Mouse (Mus musculus): ENCODE measurements at regions not wholly inside any gene's neighbourhood (a gene's known extent, or its start where the extent isn't known, plus 50 kb on each side); places are given as distances from the start of the nearest gene placed in this dataset.

DNA sequence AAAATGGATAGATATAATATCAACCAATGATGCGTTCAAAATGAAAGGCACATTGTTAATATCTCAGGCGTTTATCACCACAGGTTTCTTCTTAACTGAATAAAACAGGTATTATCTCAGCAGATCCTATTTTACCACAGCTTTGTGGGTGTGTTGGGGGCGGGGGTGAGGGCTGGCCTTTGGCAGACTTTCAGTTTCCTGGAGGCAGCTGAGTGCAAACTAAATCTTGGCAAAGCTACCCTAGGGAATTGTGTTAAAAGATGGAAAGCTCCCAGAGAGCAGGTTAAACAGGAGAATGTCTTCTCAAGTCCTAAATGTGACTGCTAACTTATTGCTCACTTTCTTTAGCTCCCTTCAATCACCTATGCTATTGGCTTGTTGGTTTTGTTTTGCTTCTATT is 223.8 kb downstream of the Kdm4c start:
- DNase-seq (ENCODE audit: extremely low read depth, low read depth), result no peak

DNA sequence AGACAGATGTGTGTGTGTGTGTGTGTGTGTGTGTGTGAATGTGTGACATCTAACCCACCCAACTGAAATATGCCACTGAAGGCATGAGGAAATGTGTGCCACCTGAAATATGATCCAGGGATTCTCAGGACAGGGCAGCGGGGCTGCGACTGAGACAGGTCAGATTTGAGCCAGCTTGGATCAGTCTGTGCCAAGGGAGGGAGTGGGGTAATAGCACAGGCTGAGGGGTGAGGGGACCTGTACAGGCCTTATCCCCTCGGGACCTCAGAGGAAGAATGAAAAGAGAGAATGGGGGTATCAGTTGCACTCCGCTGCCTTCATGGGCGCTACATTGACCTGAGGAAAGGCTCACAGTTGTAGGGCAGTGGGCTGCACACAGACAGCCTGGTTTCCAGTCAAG is 270.2 kb downstream of the Kdm4c start:
- no peak for DNase-seq (ENCODE audit: extremely low read depth, low read depth)

DNA sequence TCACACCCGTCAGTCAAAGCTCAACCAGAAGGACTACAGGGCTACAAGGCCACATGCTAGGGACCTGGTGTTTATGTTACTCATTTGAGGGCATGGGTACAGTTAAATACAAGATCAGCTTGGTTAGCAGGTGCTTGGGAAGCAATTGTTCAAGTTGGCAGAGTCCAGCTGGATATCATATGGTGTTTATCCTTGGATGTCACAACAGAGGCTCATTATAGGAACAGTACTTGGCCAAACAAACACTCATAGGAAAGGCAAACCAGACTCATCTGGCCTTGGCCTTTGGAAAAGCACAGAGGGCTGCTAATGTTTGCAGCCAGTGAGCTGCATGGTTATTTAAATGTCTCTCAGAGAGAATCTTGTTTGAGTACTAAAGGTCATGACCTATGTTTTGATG is 311.6 kb downstream of the Kdm4c start:
- DNase-seq (ENCODE audit: extremely low read depth, low read depth), result no peak

GRCm38 (mm10) chr4:74563565-74563964 is 321.3 kb downstream of the Kdm4c start:
- DNase-seq (ENCODE audit: extremely low read depth, low read depth), result peak; percentile 20

DNA sequence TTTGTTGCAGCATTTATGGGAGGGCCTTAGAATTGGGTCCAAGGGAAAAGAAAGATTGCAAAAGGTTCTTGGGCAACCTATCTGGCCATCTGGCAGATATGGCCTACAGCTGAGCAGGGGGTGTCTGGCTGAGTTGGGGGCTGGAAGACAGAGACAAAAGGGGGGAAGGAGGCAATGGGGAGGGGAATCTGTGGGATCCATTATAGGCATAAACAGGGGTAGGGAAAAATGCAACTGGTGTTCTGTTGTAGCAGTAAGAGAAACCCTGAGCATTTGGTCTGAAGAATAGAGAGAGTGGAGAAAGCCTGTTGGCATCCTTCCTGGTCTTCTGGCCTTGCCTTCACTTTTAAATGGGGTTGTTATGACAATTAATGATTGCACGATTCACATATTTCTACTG is 344.1 kb downstream of the Kdm4c start:
- no peak for DNase-seq (ENCODE audit: extremely low read depth, low read depth)

- no peak for DNase-seq (ENCODE audit: extremely low read depth, low read depth)
Measured at GRCm38 (mm10) chr4:74587125-74587524, 344.8 kb downstream of the Kdm4c start.

GRCm38 (mm10) chr4:74588761-74589160 is 346.5 kb downstream of the Kdm4c start:
- DNase-seq (ENCODE audit: extremely low read depth, low read depth), result no peak

GRCm38 (mm10) chr4:74613032-74613431 is 370.7 kb downstream of the Kdm4c start:
- no peak for DNase-seq (ENCODE audit: extremely low read depth, low read depth)

Data from MEL-GATA-1-ER (cell line).